Mouse (Mus musculus): ENCODE results near the gene Gm13124.
"Not testable (repeated sequence)": the region's sequence is repeated elsewhere in the genome, so short reads cannot be mapped to it uniquely, and the experiment has no call there.

Gm13124 gene

GRCm38 (mm10) chr4:144565034-144565433 lies at the start of gene Gm13124:
Gm13124 (minus strand) TSS chr4:144565134.
- POLR2A ChIA-PET: no interaction called here
- CTCF ChIA-PET: no interaction called here

GRCm38 (mm10) chr4:144614586-144614985 lies 49.7 kb upstream of the Gm13124 start:
- POLR2A ChIA-PET: no interaction called here

GRCm38 (mm10) chr4:144613407-144613806 lies 48.5 kb upstream of the Gm13124 start, which contains the start of gene Aadacl4:
Aadacl4 (plus strand) TSS chr4:144613707.
- POLR2A ChIA-PET: interaction anchor here in 1 of 4 experiments (0.5 kb wide), 1 partner anchor 147 kb away, joined by 5 read pairs; no protein-coding TSS in a partner anchor
- CTCF ChIA-PET: no interaction called here

More at GRCm38 (mm10) chr4:144614586-144614985, 49.7 kb upstream of the Gm13124 start:
- CTCF ChIA-PET: no interaction called here

- POLR2A ChIA-PET: no interaction called here
- CTCF ChIA-PET: no interaction called here
These were observed 27.9 kb upstream of the Gm13124 start for GRCm38 (mm10) chr4:144592790-144593189.

DNA sequence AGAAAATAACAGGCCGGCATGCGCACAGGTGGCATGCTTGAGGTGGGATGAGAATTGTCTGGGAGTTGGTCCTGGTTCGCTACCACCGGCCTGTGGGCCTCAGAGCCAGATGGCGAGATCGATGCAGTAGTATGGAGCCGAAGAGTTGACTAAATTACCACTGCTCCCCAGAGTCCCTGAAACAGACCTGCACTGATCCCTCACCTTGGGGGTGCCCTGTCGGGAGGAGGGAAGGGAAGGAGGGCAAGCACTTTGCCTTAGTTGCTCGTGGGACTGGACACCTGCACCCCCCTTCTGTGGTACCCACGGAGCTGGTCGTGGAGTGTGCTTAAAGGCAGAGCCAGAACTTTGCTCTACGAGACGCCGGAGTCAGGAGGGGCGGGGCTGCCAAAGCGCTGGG lies 21.3 kb upstream of the Gm13124 start:
- POLR2A ChIA-PET, CTCF ChIA-PET: not testable (repeated sequence)

GRCm38 (mm10) chr4:144567752-144568151 lies 2.8 kb upstream of the Gm13124 start:
- ChIA-PET CTCF (no interaction called here), POLR2A (no interaction called here)

- ChIA-PET CTCF (no interaction called here), POLR2A (no interaction called here)
These were observed 3.7 kb downstream of the Gm13124 start for GRCm38 (mm10) chr4:144561205-144561604.

DNA sequence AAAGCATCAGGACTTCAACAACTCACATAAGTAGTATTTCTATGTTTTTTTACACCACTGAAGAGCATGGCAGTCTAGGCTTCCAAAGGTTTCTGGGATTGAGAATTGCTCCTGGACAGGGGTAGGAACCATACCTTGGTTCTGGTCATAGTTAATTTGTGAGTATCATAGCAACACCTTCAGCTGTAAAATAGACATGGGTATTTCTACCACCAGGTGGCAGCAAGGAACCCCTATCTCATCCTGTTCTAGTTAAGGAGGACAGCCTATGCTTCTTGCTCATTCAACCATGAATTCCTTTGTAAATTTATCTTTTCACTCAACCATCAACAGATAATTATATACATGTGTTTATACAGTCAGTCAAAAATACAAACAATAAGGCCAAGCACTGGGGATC lies 5.1 kb downstream of the Gm13124 start:
- CTCF ChIA-PET: interaction anchor here in 1 of 4 experiments (0.7 kb wide), 1 partner anchor 11 kb away, joined by 3 read pairs; no protein-coding TSS in a partner anchor
- POLR2A ChIA-PET: interaction anchor here in 1 of 4 experiments (0.6 kb wide), 1 partner anchor 751 kb away, joined by 4 read pairs; no protein-coding TSS in a partner anchor

GRCm38 (mm10) chr4:144551156-144551555 lies 13.8 kb downstream of the Gm13124 start:
- ChIA-PET CTCF (interaction anchor here in 1 of 4 experiments (0.6 kb wide), 1 partner anchor 461 kb away, joined by 3 read pairs; no protein-coding TSS in a partner anchor), POLR2A (no interaction called here)

- CTCF ChIA-PET: not testable (repeated sequence)
- POLR2A ChIA-PET: interaction anchor here in 1 of 4 experiments (0.7 kb wide), 1 partner anchor 33 kb away, joined by 6 read pairs; no protein-coding TSS in a partner anchor
These were observed 19.6 kb downstream of the Gm13124 start for GRCm38 (mm10) chr4:144545339-144545738.

GRCm38 (mm10) chr4:144544689-144545088 lies 20.2 kb downstream of the Gm13124 start:
- ChIA-PET POLR2A (interaction anchor here in 1 of 4 experiments (0.6 to 0.7 kb wide), 2 partner anchors 32 to 1221 kb away, joined by 3 to 6 read pairs; no protein-coding TSS in a partner anchor), CTCF (interaction anchor here in 1 of 4 experiments (0.7 kb wide), 2 partner anchors 130 to 289 kb away, joined by 3 read pairs; no protein-coding TSS in a partner anchor)

GRCm38 (mm10) chr4:144519522-144519921 lies 45.4 kb downstream of the Gm13124 start, which contains the start of gene 9430007A20Rik:
9430007A20Rik (plus strand) TSS chr4:144519822.
- ChIA-PET CTCF (no interaction called here), POLR2A (no interaction called here)

DNA sequence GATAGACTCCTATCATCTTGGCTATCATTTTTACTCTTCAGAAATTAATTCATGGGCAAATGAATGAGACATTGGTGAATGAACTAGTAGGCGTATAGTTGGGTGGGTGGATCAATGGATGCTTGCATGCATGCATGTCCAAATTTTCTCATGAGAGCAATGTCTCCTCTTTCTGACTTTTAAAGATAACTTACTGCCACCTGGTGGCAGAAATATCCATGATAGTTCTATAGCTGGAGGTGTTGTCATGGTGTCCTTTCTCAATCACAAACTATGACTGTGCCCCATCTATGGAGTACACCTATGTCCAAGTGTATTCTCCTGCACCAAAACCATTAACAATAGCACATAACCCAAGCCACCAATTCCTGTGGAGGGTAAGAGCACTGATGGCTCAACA lies 58.4 kb downstream of the Gm13124 start:
- ChIA-PET CTCF (interaction anchor here in 3 of 4 experiments (0.5 to 1.6 kb wide), 9 partner anchors 10 to 646 kb away, joined by 3 to 9 read pairs (median 5); no protein-coding TSS in a partner anchor), POLR2A (interaction anchor here in 1 of 4 experiments (0.6 kb wide), 2 partner anchors 46 to 690 kb away, joined by 3 to 4 read pairs; no protein-coding TSS in a partner anchor)

All from embryonic stem cell, embryonic (primary cell).